Mouse (Mus musculus): ENCODE measurements around the gene Cass4.

DNA sequence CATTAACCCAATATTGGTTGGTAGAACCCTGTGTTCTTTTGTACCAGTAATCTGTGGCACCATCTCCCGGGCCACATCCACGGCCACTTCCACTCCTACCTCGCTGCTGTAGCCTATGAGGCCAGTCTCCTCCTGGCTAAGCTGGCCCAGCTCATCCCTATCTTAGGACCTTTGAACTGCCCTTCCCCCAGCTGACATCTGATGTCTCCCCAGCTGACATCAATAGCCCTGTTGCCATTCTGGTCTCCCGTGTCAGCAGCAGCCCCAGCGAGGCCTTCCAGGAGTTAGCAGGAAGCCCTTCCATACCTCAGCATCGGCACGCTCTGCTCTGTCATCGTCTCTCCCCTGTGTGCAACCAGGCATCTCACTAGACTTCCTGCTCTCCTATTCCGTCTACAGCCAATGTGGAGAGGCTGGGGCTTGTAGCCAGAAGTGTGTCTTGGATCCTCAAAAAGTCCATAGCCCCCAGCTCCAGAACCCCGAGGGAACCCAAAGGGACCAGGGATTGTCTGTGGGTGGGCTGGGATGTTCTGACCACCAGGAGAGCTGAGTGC lies 83.2 kb downstream of the Cass4 start:
- TF ChIP-seq CTCF (IDR thresholded peaks at IDR 0.05; ENCODE audit: extremely low read depth, insufficient read length, insufficient replicate concordance, low read depth, low read length) (no peak), POLR2A (IDR thresholded peaks at IDR 0.05; ENCODE audit: low read depth, low read length) (no peak)

Measured in small intestine, adult 2 months (tissue).